Mouse (Mus musculus) hindbrain, embryonic 14.5 days (tissue): ENCODE results near the gene 4933434E20Rik. TPM values are rescaled to one million over a fixed set of nuclear protein-coding genes. Genes with fewer than 3 reads are reported as not detected.

ENCODE experiments used
- ATAC-seq: fragments of 200-750 bp; cut with Nextera tagmentation; 2 replicates; pipeline ENCODE4 v1.8.0; 2017; ENCODE audit warnings: moderate number of reproducible peaks, mild to moderate bottlenecking, moderate TSS enrichment, moderate library complexity; ENCODE audit not compliant: low FRiP score
- DNase-seq: peaks from one replicate; pipeline ENCODE4 v3.0.0-alpha.2; 2015; ENCODE audit warnings: low spot score
- H3K27ac ChIP-seq: fragments of 300-500 bp; sonication (generic); 2 replicates; pipeline ENCODE4 v1.5.1; 2014; ENCODE audit warnings: mild to moderate bottlenecking, moderate library complexity
- H3K27me3 ChIP-seq: fragments of 300-500 bp; sonication (generic); 2 replicates; pipeline ENCODE4 v1.6.1; 2014; ENCODE audit warnings: mild to moderate bottlenecking, low read length, mixed read lengths; ENCODE audit not compliant: control insufficient read depth, insufficient read depth
- H3K36me3 ChIP-seq: fragments of 300-500 bp; sonication (generic); replicated peaks from 2 replicates; pipeline ENCODE4 v1.6.1; 2014; ENCODE audit not compliant: control insufficient read depth, insufficient read depth
- H3K4me1 ChIP-seq: fragments of 300-500 bp; sonication (generic); replicated peaks from 2 replicates; pipeline ENCODE4 v1.6.1; 2014; ENCODE audit warnings: antibody characterized with exemption, low read length, mixed read lengths; ENCODE audit not compliant: control insufficient read depth, insufficient read depth
- H3K4me2 ChIP-seq: fragments of 300-500 bp; sonication (generic); replicated peaks from 2 replicates; pipeline ENCODE4 v1.6.1; 2014; ENCODE audit warnings: mild to moderate bottlenecking, moderate library complexity
- H3K4me3 ChIP-seq: fragments of 300-500 bp; sonication (generic); replicated peaks from 2 replicates; pipeline ENCODE4 v1.5.1; 2014; ENCODE audit warnings: mild to moderate bottlenecking, low read length
- H3K9ac ChIP-seq: fragments of 300-500 bp; sonication (generic); 2 replicates; pipeline ENCODE4 v1.6.1; 2014
- H3K9me3 ChIP-seq: fragments of 300-500 bp; sonication (generic); 2 replicates; pipeline ENCODE4 v1.6.1; 2016; ENCODE audit warnings: low read length; ENCODE audit not compliant: control insufficient read depth
- WGBS: fragments of 180-500 bp; shearing (Covaris S2); extraction: QIAGEN DNeasy Blood & Tissue Kit; methylation state at CpG from one replicate; pipeline ENCODE4 v1.1.7; 2014; 5-methylcytosine and 5-hydroxymethylcytosine counted together
- polyA plus RNA-seq: library from polyadenylated mRNA; unstranded; fragments of >200 nt; fragmentation: Nextera tagmentation; extraction: Ambion mirVana; gene quantifications from 2 replicates; pipeline ENCODE4 v1.2.1, GENCODE M21; 2014

The 4933434E20Rik gene
- polyA plus RNA-seq, result 200 and 225 TPM in 2 replicates

- WGBS, result 1% methylated on average over 41 of the region's 43 CpGs
- Histone ChIP-seq H3K27ac (peak within 1 kb of the TSS; percentile 94), H3K36me3 (peaks cover 35% of the 10 kb centered on the region)
Observed at GRCm38 (mm10) chr3:90051441-90052350, at the start of gene 4933434E20Rik. Gene 4933434E20Rik (plus strand): TSS chr3:90051636.

GRCm38 (mm10) chr3:90004091-90004796, 47.2 kb upstream of the 4933434E20Rik start:
- H3K9me3 ChIP-seq, result no peaks in the 10 kb centered on the region
- WGBS, result 77% methylated on average over 3 of the region's 3 CpGs
- no peak overlapping the region for H3K4me3 ChIP-seq
- H3K27me3 ChIP-seq, result no peaks in the 10 kb centered on the region
- no peak overlapping the region for H3K27ac ChIP-seq
- no peak overlapping the region for H3K9ac ChIP-seq
- DNase-seq, result no peak
- no peak overlapping the region for H3K4me2 ChIP-seq
- ATAC-seq, result no peak
- H3K36me3 ChIP-seq, result peaks cover 92% of the 10 kb centered on the region
- no peaks in the 10 kb centered on the region for H3K4me1 ChIP-seq

More at GRCm38 (mm10) chr3:90051441-90052350, at the start of gene 4933434E20Rik:
- H3K4me2 ChIP-seq, result peak within 1 kb of the TSS; percentile 63
- peaks cover 30% of the 10 kb centered on the region for H3K4me1 ChIP-seq
- no peaks in the 10 kb centered on the region for H3K9me3 ChIP-seq
- H3K9ac ChIP-seq, result peak within 1 kb of the TSS; percentile 97
- DNase-seq (peak; percentile 42), ATAC-seq (peak; percentile 77)
- no peaks in the 10 kb centered on the region for H3K27me3 ChIP-seq
- H3K4me3 ChIP-seq, result peak within 1 kb of the TSS; percentile 95

DNA sequence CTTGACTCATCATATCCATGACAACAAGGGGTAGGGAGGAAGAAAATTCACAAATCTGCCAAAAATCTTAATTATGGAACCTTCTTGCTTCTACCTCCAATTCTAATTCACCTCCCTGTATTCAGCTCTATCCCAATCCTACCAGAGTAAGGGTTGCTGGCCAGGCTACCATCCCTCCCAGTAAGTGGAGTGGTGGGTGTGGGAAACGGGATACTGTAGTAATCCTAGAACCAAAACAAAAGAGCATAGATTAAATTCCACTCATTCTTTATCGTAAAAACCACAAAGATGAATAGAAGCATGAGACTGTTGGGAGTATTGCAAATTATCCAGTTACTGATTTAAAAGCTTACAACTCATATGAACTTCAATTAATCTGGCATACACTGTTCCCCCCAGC, 41.1 kb upstream of the 4933434E20Rik start:
- no peak overlapping the region for H3K4me3 ChIP-seq
- H3K36me3 ChIP-seq, result peaks cover 98% of the 10 kb centered on the region
- H3K9me3 ChIP-seq, result no peaks in the 10 kb centered on the region
- WGBS, result 86% methylated on average over 2 of the region's 2 CpGs
- DNase-seq (no peak), ATAC-seq (no peak)
- no peaks in the 10 kb centered on the region for H3K4me1 ChIP-seq
- H3K27me3 ChIP-seq, result no peaks in the 10 kb centered on the region
- no peak overlapping the region for H3K4me2 ChIP-seq
- no peak overlapping the region for H3K9ac ChIP-seq
- no peak overlapping the region for H3K27ac ChIP-seq

DNA sequence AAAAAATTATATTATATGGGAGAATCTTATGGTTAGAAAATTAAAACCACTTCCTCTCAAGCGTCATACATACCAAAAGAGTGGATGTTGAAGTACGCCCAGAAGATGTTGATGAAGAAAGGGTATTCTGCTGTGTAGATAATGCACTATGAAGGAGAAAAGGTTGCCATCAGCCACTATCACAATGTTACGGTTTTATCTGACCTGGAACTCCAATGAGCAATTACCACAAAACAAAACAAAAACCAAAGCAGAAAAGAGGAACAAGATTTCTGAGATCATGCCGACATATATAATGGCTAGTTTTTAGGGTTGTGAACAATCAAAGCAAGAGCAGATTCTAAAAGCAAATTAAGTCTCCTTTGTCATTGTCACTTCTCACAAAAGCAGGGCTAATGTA, 34.8 kb upstream of the 4933434E20Rik start:
- DNase-seq (no peak), ATAC-seq (no peak)
- WGBS, result 94% methylated on average over 4 of the region's 4 CpGs
- H3K4me1 ChIP-seq, result no peaks in the 10 kb centered on the region
- H3K36me3 ChIP-seq, result peaks cover 100% of the 10 kb centered on the region
- H3K27me3 ChIP-seq, result no peaks in the 10 kb centered on the region
- no peak overlapping the region for H3K9ac ChIP-seq
- H3K9me3 ChIP-seq, result no peaks in the 10 kb centered on the region
- H3K4me3 ChIP-seq, result no peak overlapping the region
- H3K27ac ChIP-seq, result no peak overlapping the region
- H3K4me2 ChIP-seq, result no peak overlapping the region

GRCm38 (mm10) chr3:90034653-90035052, 16.8 kb upstream of the 4933434E20Rik start:
- no peak for ATAC-seq
- Histone ChIP-seq H3K4me2 (no peak overlapping the region), H3K4me1 (no peaks in the 10 kb centered on the region), H3K9ac (no peak overlapping the region), H3K27ac (no peak overlapping the region), H3K9me3 (no peaks in the 10 kb centered on the region), H3K36me3 (peaks cover 97% of the 10 kb centered on the region), H3K27me3 (no peaks in the 10 kb centered on the region), H3K4me3 (no peak overlapping the region)
- WGBS, result 93% methylated on average over 2 of the region's 2 CpGs
- no peak for DNase-seq

DNA sequence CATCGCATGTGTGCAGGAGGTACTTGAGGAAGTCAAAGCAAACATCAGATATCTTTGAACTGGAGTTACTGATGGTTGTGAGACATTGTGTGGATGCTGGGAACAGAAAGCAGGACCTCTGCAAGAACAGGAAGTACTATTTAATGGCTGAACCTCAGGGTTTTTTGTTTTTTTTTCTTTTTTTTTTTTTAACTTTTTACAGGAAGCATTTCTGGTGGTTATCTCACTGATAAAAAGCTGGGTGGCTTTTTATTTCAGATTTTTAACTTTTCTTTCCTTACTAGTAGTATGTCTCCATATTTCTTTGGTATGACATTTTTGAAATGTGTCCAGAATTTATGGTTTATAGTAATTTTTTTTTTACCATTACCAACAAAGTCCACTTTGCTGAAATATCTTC, 15.2 kb upstream of the 4933434E20Rik start:
- ATAC-seq, result no peak
- peaks cover 96% of the 10 kb centered on the region for H3K36me3 ChIP-seq

GRCm38 (mm10) chr3:90049691-90050090, 1.7 kb upstream of the 4933434E20Rik start:
- Histone ChIP-seq H3K9me3 (no peaks in the 10 kb centered on the region), H3K4me1 (peaks cover 24% of the 10 kb centered on the region), H3K36me3 (peaks cover 34% of the 10 kb centered on the region), H3K4me2 (no peak overlapping the region), H3K9ac (0 out of 2 replicates have a peak overlapping the region, but pooled peaks have one; percentile 16), H3K27ac (no peak overlapping the region), H3K27me3 (no peaks in the 10 kb centered on the region), H3K4me3 (no peak overlapping the region)
- no peak for DNase-seq
- WGBS, result 76% methylated on average over 3 of the region's 3 CpGs
- ATAC-seq, result no peak

More for the DNA sequence above, 15.2 kb upstream of the 4933434E20Rik start:
- 100% methylated on average over 1 of the region's 1 CpGs for WGBS
- no peak overlapping the region for H3K4me2 ChIP-seq
- no peaks in the 10 kb centered on the region for H3K4me1 ChIP-seq
- no peaks in the 10 kb centered on the region for H3K27me3 ChIP-seq
- H3K27ac ChIP-seq, result no peak overlapping the region
- H3K9ac ChIP-seq, result no peak overlapping the region
- no peak for DNase-seq
- no peaks in the 10 kb centered on the region for H3K9me3 ChIP-seq
- H3K4me3 ChIP-seq, result no peak overlapping the region

- Histone ChIP-seq H3K4me1 (peaks cover 30% of the 10 kb centered on the region), H3K9me3 (no peaks in the 10 kb centered on the region), H3K36me3 (peaks cover 35% of the 10 kb centered on the region), H3K27me3 (no peaks in the 10 kb centered on the region), H3K4me3 (peak within 1 kb of the TSS; percentile 95), H3K4me2 (peak within 1 kb of the TSS; percentile 83), H3K27ac (peak within 1 kb of the TSS; percentile 94), H3K9ac (peak within 1 kb of the TSS; percentile 97)
- ATAC-seq (peak; percentile 94), DNase-seq (peak; percentile 99)
- WGBS, result under 1% methylated on average over 75 of the region's 81 CpGs
Observed at GRCm38 (mm10) chr3:90052351-90053241, 1.2 kb downstream of the 4933434E20Rik start, which contains the start of gene Ubap2l. Gene Ubap2l (minus strand): TSS chr3:90052628.
